Mouse (Mus musculus): ENCODE data around the gene Dnah8. TPM values are rescaled to one million over a fixed set of nuclear protein-coding genes. Genes with fewer than 3 reads are reported as not detected.
A peak's percentile ranks its signal among the peaks of the same experiment; 100 is the strongest.

The Dnah8 gene
- polyA plus RNA-seq, 1 experiment from 2014 or later = 0.58 TPM

DNA sequence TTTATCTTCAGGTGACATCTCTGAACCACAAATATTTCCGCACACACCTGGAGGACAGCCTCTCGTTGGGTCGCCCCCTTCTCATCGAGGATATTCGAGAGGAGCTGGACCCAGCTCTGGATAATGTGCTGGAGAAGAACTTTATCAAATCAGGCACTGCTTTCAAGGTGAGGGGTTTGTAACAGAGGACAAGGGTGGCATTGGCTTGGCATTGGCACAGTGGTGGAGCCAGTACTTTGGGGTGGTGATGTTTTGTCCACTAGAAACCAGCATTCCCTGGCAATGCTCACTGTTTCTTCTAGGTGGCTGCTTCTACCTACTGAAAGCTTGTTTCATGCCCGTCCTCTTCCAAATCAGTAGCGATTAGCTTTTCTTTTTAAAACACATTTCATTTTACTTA, 166.7 kb downstream of the Dnah8 start:
- H3K36me3 ChIP-seq (ENCODE audit: control insufficient read depth, insufficient read depth, low read length) = no peaks in the 10 kb centered on the region
- ATAC-seq (replicated peaks; ENCODE audit: low FRiP score, low TSS enrichment, low read depth) = no peak
- H3K4me1 ChIP-seq (replicated peaks; ENCODE audit: control insufficient read depth, insufficient read depth, low read length) = 0 out of 2 replicates have a peak, but pooled peaks cover 3% of the 10 kb centered on the region
- no peak overlapping the region for H3K27ac ChIP-seq (ENCODE audit: low read depth)
- H3K4me2 ChIP-seq (ENCODE audit: low read length) = no peak overlapping the region
- no peak for DNase-seq (ENCODE audit: low spot score)
- H3K27me3 ChIP-seq (replicated peaks; ENCODE audit: control insufficient read depth, insufficient read depth, low read length) = no peaks in the 10 kb centered on the region
- no peaks in the 10 kb centered on the region for H3K9me3 ChIP-seq (ENCODE audit: control insufficient read depth, low read length)
- no peak overlapping the region for H3K9ac ChIP-seq (ENCODE audit: low read length)
- no peak overlapping the region for H3K4me3 ChIP-seq (ENCODE audit: low read depth, low read length)
- 90% methylated on average over 7 of the region's 7 CpGs for WGBS

DNA sequence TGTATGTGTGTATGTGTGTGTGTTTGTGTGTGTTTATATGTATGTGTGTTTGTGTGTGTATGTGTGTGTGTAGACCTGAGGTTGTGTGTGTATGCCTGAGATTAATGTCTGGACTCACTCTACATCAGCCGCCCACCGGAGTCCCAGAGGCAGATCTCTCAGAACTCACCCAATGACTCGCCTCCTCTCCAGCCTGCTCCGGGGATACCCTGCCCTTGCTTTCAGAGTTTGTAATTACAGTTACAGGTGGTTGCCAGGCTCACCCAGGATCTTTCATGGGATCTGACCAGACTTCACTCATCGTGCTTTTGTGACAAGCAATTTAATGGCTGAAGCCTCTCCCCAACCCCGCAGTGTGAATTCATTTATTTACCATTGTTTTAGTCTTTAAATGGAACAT, 168.2 kb downstream of the Dnah8 start:
- Histone ChIP-seq H3K4me3 (ENCODE audit: low read depth, low read length) (no peak overlapping the region), H3K9ac (ENCODE audit: low read length) (no peak overlapping the region), H3K27ac (ENCODE audit: low read depth) (no peak overlapping the region), H3K27me3 (replicated peaks; ENCODE audit: control insufficient read depth, insufficient read depth, low read length) (no peaks in the 10 kb centered on the region), H3K4me1 (replicated peaks; ENCODE audit: control insufficient read depth, insufficient read depth, low read length) (0 out of 2 replicates have a peak, but pooled peaks cover 3% of the 10 kb centered on the region), H3K36me3 (ENCODE audit: control insufficient read depth, insufficient read depth, low read length) (no peaks in the 10 kb centered on the region), H3K4me2 (ENCODE audit: low read length) (no peak overlapping the region), H3K9me3 (ENCODE audit: control insufficient read depth, low read length) (no peaks in the 10 kb centered on the region)
- no peak for DNase-seq (ENCODE audit: low spot score)
- WGBS = 84% methylated on average over 6 of the region's 6 CpGs
- ATAC-seq (replicated peaks; ENCODE audit: low FRiP score, low TSS enrichment, low read depth) = no peak

DNA sequence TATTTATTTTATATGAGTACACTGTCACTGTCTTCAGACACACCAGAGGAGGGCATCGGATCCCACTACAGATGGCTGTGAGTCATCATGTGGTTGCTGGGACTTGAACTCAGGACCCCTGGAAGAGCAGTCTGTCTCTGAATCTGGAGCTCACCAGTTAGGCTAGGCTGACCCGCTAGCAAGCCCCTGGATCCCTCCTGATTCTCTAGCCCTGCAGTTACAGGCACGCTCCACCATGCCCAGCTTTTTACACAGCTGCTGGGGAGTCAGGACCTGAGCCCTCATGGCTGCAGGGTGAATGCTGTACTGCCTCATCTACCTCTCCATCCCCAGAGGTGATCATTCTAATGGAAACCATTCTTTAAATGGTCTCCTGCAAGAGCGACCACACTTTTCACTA, 172.5 kb downstream of the Dnah8 start:
- Histone ChIP-seq H3K36me3 (ENCODE audit: control insufficient read depth, insufficient read depth, low read length) (no peaks in the 10 kb centered on the region), H3K4me2 (ENCODE audit: low read length) (no peak overlapping the region), H3K9ac (ENCODE audit: low read length) (no peak overlapping the region), H3K27ac (ENCODE audit: low read depth) (no peak overlapping the region), H3K27me3 (replicated peaks; ENCODE audit: control insufficient read depth, insufficient read depth, low read length) (no peaks in the 10 kb centered on the region), H3K4me1 (replicated peaks; ENCODE audit: control insufficient read depth, insufficient read depth, low read length) (no peaks in the 10 kb centered on the region), H3K4me3 (ENCODE audit: low read depth, low read length) (no peak overlapping the region), H3K9me3 (ENCODE audit: control insufficient read depth, low read length) (no peaks in the 10 kb centered on the region)
- DNase-seq (ENCODE audit: low spot score) = no peak
- no peak for ATAC-seq (replicated peaks; ENCODE audit: low FRiP score, low TSS enrichment, low read depth)
- 83% methylated on average over 4 of the region's 4 CpGs for WGBS

DNA sequence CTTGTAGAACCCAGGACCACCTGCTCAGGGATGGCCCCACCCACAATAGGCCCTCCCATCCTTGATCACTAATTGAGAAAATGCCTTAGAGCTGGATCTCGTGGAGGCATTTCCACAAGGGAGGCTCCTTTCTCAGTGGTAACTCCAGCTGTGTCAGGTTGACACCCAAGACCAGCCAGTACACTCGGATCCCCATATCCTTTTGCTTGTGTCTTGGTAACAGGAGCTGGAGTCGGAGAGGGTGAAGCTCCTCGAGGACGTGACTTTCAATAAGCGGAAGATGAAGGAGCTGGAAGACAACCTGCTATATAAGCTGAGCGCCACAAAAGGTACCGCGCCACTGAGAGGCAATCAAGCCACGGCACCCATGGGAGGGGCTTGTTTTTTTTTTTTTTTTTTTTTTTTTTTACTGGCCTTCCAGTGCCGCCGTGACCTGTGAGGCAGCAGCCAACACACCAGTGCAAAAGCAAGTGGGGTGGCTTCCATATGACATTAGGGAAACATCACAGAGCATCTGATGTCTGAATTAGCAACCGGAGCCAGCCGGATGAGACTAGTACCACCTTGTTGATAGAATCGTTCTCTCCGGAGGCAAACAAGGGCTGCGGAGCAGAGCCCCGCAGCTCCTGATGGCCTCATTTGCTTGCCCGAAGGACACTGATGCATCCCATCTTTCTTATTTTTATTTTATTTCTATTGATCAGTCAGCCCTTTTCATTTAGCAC, 176.3 kb downstream of the Dnah8 start:
- no peaks in the 10 kb centered on the region for H3K27me3 ChIP-seq (replicated peaks; ENCODE audit: control insufficient read depth, insufficient read depth, low read length)
- 88% methylated on average over 19 of the region's 19 CpGs for WGBS
- no peak overlapping the region for H3K9ac ChIP-seq (ENCODE audit: low read length)
- no peaks in the 10 kb centered on the region for H3K9me3 ChIP-seq (ENCODE audit: control insufficient read depth, low read length)
- no peak overlapping the region for H3K4me3 ChIP-seq (ENCODE audit: low read depth, low read length)
- DNase-seq (ENCODE audit: low spot score) (no peak), ATAC-seq (replicated peaks; ENCODE audit: low FRiP score, low TSS enrichment, low read depth) (no peak)
- H3K36me3 ChIP-seq (ENCODE audit: control insufficient read depth, insufficient read depth, low read length) = no peaks in the 10 kb centered on the region
- no peaks in the 10 kb centered on the region; the same call in 1 of the 2 replicates for H3K4me1 ChIP-seq (replicated peaks; ENCODE audit: control insufficient read depth, insufficient read depth, low read length)
- H3K27ac ChIP-seq (ENCODE audit: low read depth) = no peak overlapping the region
- H3K4me2 ChIP-seq (ENCODE audit: low read length) = no peak overlapping the region

DNA sequence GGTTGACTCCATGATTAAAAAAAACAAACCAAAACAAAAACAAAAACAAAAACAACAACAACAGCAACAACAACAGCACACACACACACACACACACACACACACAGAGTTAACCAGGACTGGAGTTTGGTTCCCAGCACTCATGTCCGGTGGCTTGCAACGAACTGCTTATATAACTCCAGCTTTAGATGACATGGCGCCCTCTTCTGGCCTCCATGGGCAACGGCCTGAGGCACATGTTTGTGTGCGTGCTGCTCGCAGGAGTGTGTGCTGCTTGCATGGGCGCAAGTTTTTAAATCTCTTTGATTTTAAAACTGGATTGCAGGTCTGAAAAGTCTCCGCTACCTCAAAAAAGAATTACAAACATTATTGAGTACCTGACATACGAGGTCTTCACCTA, 179.5 kb downstream of the Dnah8 start:
- ATAC-seq (replicated peaks; ENCODE audit: low FRiP score, low TSS enrichment, low read depth) = no peak
- H3K27me3 ChIP-seq (replicated peaks; ENCODE audit: control insufficient read depth, insufficient read depth, low read length) = no peaks in the 10 kb centered on the region
- WGBS = 94% methylated on average over 9 of the region's 9 CpGs

DNA sequence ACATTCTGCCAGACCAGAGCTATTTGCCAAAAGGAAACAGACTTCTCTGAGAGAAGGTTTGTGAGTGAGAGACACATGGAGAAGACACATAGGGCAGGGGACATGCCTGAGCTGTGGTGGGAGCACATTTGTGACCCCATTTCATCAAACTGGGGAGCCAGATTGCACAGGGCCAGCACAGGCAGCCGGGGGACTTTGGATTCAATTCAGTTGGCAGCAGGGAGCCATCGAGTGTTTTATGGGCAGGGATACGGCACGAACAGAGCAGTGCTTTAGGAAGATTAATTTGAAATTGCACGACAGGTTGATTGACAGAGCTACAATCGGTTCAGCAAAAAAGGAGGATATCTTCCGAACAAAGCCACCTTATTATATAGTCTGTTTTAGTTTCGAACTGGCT, 180.8 kb downstream of the Dnah8 start:
- Histone ChIP-seq H3K9ac (ENCODE audit: low read length) (no peak overlapping the region), H3K36me3 (ENCODE audit: control insufficient read depth, insufficient read depth, low read length) (no peaks in the 10 kb centered on the region), H3K27ac (ENCODE audit: low read depth) (no peak overlapping the region), H3K4me1 (replicated peaks; ENCODE audit: control insufficient read depth, insufficient read depth, low read length) (no peaks in the 10 kb centered on the region; the same call in 1 of the 2 replicates), H3K4me2 (ENCODE audit: low read length) (no peak overlapping the region), H3K4me3 (ENCODE audit: low read depth, low read length) (no peak overlapping the region), H3K9me3 (ENCODE audit: control insufficient read depth, low read length) (no peaks in the 10 kb centered on the region), H3K27me3 (replicated peaks; ENCODE audit: control insufficient read depth, insufficient read depth, low read length) (no peaks in the 10 kb centered on the region)
- 63% methylated on average over 8 of the region's 8 CpGs for WGBS
- peak; percentile 27 for DNase-seq (ENCODE audit: low spot score)
- ATAC-seq (replicated peaks; ENCODE audit: low FRiP score, low TSS enrichment, low read depth) = no peak

More for the DNA sequence above, 179.5 kb downstream of the Dnah8 start:
- Histone ChIP-seq H3K36me3 (ENCODE audit: control insufficient read depth, insufficient read depth, low read length) (no peaks in the 10 kb centered on the region), H3K4me1 (replicated peaks; ENCODE audit: control insufficient read depth, insufficient read depth, low read length) (no peaks in the 10 kb centered on the region; the same call in 1 of the 2 replicates), H3K27ac (ENCODE audit: low read depth) (no peak overlapping the region), H3K9ac (ENCODE audit: low read length) (no peak overlapping the region), H3K4me2 (ENCODE audit: low read length) (no peak overlapping the region), H3K4me3 (ENCODE audit: low read depth, low read length) (no peak overlapping the region), H3K9me3 (ENCODE audit: control insufficient read depth, low read length) (no peaks in the 10 kb centered on the region)
- no peak for DNase-seq (ENCODE audit: low spot score)

DNA sequence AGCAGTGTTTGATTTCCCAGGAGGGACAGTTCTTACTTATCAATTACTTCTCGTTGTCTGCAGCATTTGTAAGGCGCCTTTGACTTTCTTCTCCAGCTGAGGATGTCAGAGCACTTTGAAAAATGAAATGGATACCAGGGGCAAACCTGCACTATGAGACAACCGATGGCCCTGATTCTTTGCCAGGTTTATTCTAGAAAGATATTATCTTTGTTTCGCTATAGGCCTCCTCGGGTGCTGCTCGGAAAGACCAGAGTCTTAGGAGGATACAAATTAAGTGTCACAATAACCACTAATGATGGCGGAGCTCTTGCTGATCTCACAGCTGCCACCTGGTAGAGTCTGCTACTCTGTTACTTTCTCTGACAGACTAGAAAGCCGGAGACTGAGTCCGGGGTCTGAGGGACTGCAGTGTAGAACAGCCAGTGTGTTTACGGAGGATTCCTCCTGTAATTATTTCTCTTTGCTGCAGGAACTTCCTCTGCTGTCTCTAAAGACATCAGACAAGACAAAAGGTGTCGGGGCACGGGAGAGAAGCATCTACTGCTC, 181.4 kb downstream of the Dnah8 start:
- 29% methylated on average over 12 of the region's 12 CpGs for WGBS
- Histone ChIP-seq H3K27me3 (replicated peaks; ENCODE audit: control insufficient read depth, insufficient read depth, low read length) (no peaks in the 10 kb centered on the region), H3K9ac (ENCODE audit: low read length) (no peak overlapping the region), H3K4me2 (ENCODE audit: low read length) (no peak overlapping the region), H3K36me3 (ENCODE audit: control insufficient read depth, insufficient read depth, low read length) (no peaks in the 10 kb centered on the region), H3K27ac (ENCODE audit: low read depth) (no peak overlapping the region), H3K9me3 (ENCODE audit: control insufficient read depth, low read length) (no peaks in the 10 kb centered on the region), H3K4me3 (ENCODE audit: low read depth, low read length) (no peak overlapping the region), H3K4me1 (replicated peaks; ENCODE audit: control insufficient read depth, insufficient read depth, low read length) (no peaks in the 10 kb centered on the region; the same call in 1 of the 2 replicates)
- ATAC-seq (replicated peaks; ENCODE audit: low FRiP score, low TSS enrichment, low read depth) (no peak), DNase-seq (ENCODE audit: low spot score) (peak; percentile 46)

DNA sequence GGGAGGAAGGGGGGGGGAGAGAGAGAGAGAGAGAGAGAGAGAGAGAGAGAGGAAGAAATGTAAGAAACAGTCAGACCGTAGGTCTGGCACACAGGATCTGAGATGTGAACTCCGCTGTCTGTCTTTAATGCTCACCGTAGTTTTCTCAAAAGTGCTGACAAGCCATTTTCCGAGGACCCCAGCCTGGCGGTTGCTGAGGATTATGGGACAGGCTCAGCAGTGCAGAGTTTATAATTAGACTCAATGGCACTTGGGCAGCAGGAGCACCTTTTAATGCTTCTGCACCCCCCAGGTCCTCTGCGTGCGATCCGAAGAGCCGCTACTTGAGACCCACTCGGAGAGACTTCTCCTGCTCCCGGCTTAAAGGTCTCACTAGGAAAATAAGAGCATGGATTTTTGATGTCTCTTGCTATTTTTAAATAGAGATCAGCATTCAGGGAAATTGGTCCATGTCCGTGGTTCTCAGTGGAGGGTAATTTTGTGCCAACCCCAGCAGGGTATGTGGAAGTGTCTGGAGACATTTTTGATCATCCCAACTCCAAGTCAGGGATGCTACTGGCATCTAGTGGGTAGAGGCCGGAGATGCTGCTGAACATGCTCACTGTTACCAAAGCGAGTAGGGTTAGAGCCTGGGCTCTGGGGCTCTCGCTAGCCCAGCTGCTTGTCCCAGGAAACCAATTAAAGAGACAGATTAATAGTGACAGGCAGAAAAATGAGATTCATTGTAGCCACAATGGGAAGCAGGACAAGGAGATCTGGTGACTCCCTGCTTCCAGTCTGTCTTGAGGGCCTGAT, 184.9 kb downstream of the Dnah8 start:
- Histone ChIP-seq H3K9ac (ENCODE audit: low read length) (no peak overlapping the region), H3K36me3 (ENCODE audit: control insufficient read depth, insufficient read depth, low read length) (no peaks in the 10 kb centered on the region), H3K27ac (ENCODE audit: low read depth) (no peak overlapping the region), H3K4me2 (ENCODE audit: low read length) (no peak overlapping the region), H3K4me3 (ENCODE audit: low read depth, low read length) (no peak overlapping the region), H3K27me3 (replicated peaks; ENCODE audit: control insufficient read depth, insufficient read depth, low read length) (no peaks in the 10 kb centered on the region), H3K9me3 (ENCODE audit: control insufficient read depth, low read length) (no peaks in the 10 kb centered on the region), H3K4me1 (replicated peaks; ENCODE audit: control insufficient read depth, insufficient read depth, low read length) (no peaks in the 10 kb centered on the region; the same call in 1 of the 2 replicates)
- WGBS = 78% methylated on average over 15 of the region's 15 CpGs
- ATAC-seq (replicated peaks; ENCODE audit: low FRiP score, low TSS enrichment, low read depth) (no peak), DNase-seq (ENCODE audit: low spot score) (no peak)
